Mouse (Mus musculus): ENCODE results near the gene Gpm6b. TPM values are rescaled to one million over a fixed set of nuclear protein-coding genes. Genes with fewer than 3 reads are reported as not detected.

The Gpm6b gene
- polyA plus RNA-seq, 1 experiment from 2014 or later, result 5.2 TPM

Other genes with a start within 250 kb of the Gpm6b start
- 9.3 and 11.7 TPM in 2 replicates for gene Gemin8, start 68.5 kb upstream of the Gpm6b start, polyA plus RNA-seq (2014; fragmentation: Nextera tagmentation; extraction: Ambion mirVana)
- gene Trappc2, start 201.7 kb downstream of the Gpm6b start, polyA plus RNA-seq (2014; fragmentation: Nextera tagmentation; extraction: Ambion mirVana), result 38.4 and 39.0 TPM in 2 replicates
- gene Ofd1, start 201.8 kb downstream of the Gpm6b start, polyA plus RNA-seq (2014; fragmentation: Nextera tagmentation; extraction: Ambion mirVana), result 5.9 and 6.4 TPM in 2 replicates
- 38.6 and 40.2 TPM in 2 replicates for gene Rab9, start 241.0 kb downstream of the Gpm6b start, polyA plus RNA-seq (2014; fragmentation: Nextera tagmentation; extraction: Ambion mirVana)